Mouse (Mus musculus): ENCODE results near the gene Itgad. TPM values are rescaled to one million over a fixed set of nuclear protein-coding genes. Genes with fewer than 3 reads are reported as not detected.

Gene Itgad
- total and polyA plus RNA-seq, 3 experiments = not detected

DNA sequence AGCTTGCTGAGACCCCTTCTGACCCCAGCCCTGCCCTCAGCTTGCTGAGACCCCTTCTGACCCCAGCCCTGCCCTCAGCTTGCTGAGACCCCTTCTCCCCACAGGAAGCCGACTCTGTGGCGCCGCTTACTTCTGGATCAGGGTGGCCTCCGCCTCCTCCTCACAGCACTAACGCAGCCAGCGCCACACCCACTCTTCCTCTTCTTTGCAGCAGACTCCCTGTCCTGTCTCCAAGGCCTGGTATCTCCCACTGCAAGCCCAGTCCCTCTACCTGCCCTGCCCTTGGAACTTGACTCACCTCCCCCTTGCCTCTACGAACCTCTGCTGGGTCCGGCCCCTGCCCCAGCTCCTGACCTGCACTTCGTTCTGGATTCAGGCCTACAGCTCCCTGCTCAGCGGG is 89.7 kb downstream of the Itgad start (continued):
- no peak for TF ChIP-seq USF2 (IDR thresholded peaks at IDR 0.05; ENCODE audit: borderline replicate concordance in 1 of 2, insufficient read depth in 1 of 2, low read depth in 1 of 2, low read length in 2 of 2)
- no peak for TF ChIP-seq KAT2A (conservative IDR thresholded peaks at IDR 0.05; ENCODE audit: low read depth, low read length)
- no peak for TF ChIP-seq POLR2AphosphoS5 (IDR thresholded peaks at IDR 0.05; ENCODE audit: borderline replicate concordance, low read depth, low read length)

DNA sequence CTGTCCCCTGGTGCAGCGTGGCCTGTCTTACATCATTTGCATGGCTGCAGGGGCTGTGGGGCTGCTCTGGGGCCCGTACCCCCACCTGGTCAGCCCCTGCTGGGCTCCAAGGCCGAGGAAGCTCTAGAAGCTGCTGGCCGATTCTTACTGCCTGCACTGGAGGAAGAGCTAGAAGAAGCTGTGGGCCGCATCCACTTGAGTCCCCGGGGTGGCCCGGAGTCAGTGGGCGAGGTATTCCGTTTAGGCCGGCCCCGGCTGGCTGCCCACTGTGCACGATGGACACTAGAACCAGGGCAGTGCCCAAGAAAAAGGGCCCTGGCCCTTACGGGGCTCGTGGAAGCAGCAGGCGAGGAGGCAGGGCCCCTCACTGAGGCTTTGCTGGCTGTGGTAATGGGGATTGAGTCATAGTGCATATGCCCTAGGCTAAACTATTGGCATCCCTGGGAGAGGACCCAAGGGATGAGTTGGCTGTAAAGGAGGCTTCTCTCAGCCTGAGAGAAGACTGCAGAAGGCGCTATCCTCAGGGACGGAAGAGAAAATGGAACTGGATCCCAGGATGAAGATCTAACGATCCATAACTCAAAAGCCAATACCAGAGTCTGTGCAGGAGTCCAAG is 90.3 kb downstream of the Itgad start:
- Histone ChIP-seq H3K79me2 (ENCODE audit: control insufficient read depth, insufficient read depth, low read length, poor library complexity) (no peaks in the 10 kb centered on the region), H3K4me1 (ENCODE audit: control insufficient read depth in 1 of 2, insufficient read depth in 2 of 2, low read length in 2 of 2) (peaks cover 0 to under 1% of the 10 kb centered on the region in 2 experiments; a peak in 1 of 4 replicates), H3K36me3 (ENCODE audit: control insufficient read depth in 1 of 2, insufficient read depth in 2 of 2, low read length in 2 of 2) (no peaks in the 10 kb centered on the region), H3K4me3 (ENCODE audit: control insufficient read depth in 1 of 2, insufficient read depth in 1 of 2, low read depth in 2 of 2, low read length in 2 of 2) (no peak overlapping the region), H3K9me3 (replicated peaks; ENCODE audit: insufficient read depth, low read length) (no peaks in the 10 kb centered on the region), H3K27ac (ENCODE audit: control insufficient read depth, low read depth, low read length) (no peak overlapping the region), H3K27me3 (ENCODE audit: control insufficient read depth in 1 of 2, insufficient read depth in 2 of 2, low read length in 2 of 2) (no peaks in the 10 kb centered on the region), H3K9ac (ENCODE audit: control insufficient read depth, low read depth, low read length, poor library complexity, severe bottlenecking) (no peak overlapping the region)
- TF ChIP-seq ELF1 (IDR thresholded peaks at IDR 0.05; ENCODE audit: low read depth, low read length) = no peak
- TF ChIP-seq USF1 (IDR thresholded peaks at IDR 0.05; ENCODE audit: low read depth, low read length) = no peak
- no peak for TF ChIP-seq TCF12 (IDR thresholded peaks at IDR 0.05; ENCODE audit: low read depth, low read length)
- TF ChIP-seq HCFC1 (IDR thresholded peaks at IDR 0.05; ENCODE audit: low read depth, low read length) = no peak
- TF ChIP-seq MAX (IDR thresholded peaks at IDR 0.05; ENCODE audit: low read length) = no peak
- no peak for TF ChIP-seq EP300 (IDR thresholded peaks at IDR 0.05; ENCODE audit: low read depth in 1 of 2, low read length in 2 of 2)
- no peak for TF ChIP-seq MYB (IDR thresholded peaks at IDR 0.05; ENCODE audit: low read depth, low read length)
- TF ChIP-seq POLR2AphosphoS2 (IDR thresholded peaks at IDR 0.05; ENCODE audit: low read length) = no peak
- TF ChIP-seq TAL1 (IDR thresholded peaks at IDR 0.05; ENCODE audit: low read length) = no peak
- TF ChIP-seq RCOR1 (IDR thresholded peaks at IDR 0.05; ENCODE audit: low read depth, low read length) = no peak
- TF ChIP-seq E2F4 (IDR thresholded peaks at IDR 0.05; ENCODE audit: borderline replicate concordance, low read depth, low read length) = no peak
- TF ChIP-seq CTCF (IDR thresholded peaks at IDR 0.05 in 2 of 3, conservative IDR thresholded peaks at IDR 0.05 in 1 of 3; ENCODE audit: control insufficient read depth in 1 of 3, insufficient read depth in 1 of 3, low read depth in 2 of 3, low read length in 3 of 3, poor library complexity in 1 of 3, severe bottlenecking in 1 of 3) = no peak
- no peak for TF ChIP-seq SIN3A (IDR thresholded peaks at IDR 0.05; ENCODE audit: low read length)
- no peak for TF ChIP-seq NELFE (IDR thresholded peaks at IDR 0.05; ENCODE audit: low read depth, low read length)
- TF ChIP-seq ZC3H11A (IDR thresholded peaks at IDR 0.05; ENCODE audit: low read depth, low read length) = no peak
- DNase-seq (ENCODE audit: low read depth, low spot score) = no peak

DNA sequence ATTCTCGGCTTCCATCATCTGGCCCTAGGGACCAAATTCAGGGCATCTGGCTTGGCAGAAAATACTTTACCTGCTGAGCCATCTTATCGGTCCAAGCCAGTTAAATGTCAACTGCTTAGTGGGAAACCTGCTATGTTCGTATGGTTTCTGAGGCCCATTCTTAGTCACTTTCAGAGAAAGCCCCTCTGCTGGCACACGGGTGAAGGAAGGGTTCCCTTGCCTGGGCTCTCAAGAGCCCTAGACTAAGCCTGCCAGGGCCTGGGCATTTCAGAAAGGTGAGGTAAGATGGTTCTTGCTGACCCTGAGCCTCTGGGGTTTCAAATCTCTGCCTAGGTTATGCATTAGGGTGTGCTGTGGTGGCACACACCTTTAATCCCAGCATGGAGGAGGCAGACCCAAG is 91.4 kb downstream of the Itgad start:
- H3K4me3 ChIP-seq (ENCODE audit: control insufficient read depth in 1 of 2, insufficient read depth in 1 of 2, low read depth in 2 of 2, low read length in 2 of 2) = no peak overlapping the region
- H3K4me1 ChIP-seq (ENCODE audit: control insufficient read depth in 1 of 2, insufficient read depth in 2 of 2, low read length in 2 of 2) = no peaks in the 10 kb centered on the region
- no peak overlapping the region for H3K27ac ChIP-seq (ENCODE audit: control insufficient read depth, low read depth, low read length)
- no peaks in the 10 kb centered on the region for H3K79me2 ChIP-seq (ENCODE audit: control insufficient read depth, insufficient read depth, low read length, poor library complexity)
- no peaks in the 10 kb centered on the region for H3K9me3 ChIP-seq (replicated peaks; ENCODE audit: insufficient read depth, low read length)
- H3K27me3 ChIP-seq (ENCODE audit: control insufficient read depth in 1 of 2, insufficient read depth in 2 of 2, low read length in 2 of 2) = no peaks in the 10 kb centered on the region
- no peaks in the 10 kb centered on the region for H3K36me3 ChIP-seq (ENCODE audit: control insufficient read depth in 1 of 2, insufficient read depth in 2 of 2, low read length in 2 of 2)
- H3K9ac ChIP-seq (ENCODE audit: control insufficient read depth, low read depth, low read length, poor library complexity, severe bottlenecking) = no peak overlapping the region
- DNase-seq (ENCODE audit: low read depth, low spot score) = no peak
- TF ChIP-seq TAL1 (IDR thresholded peaks at IDR 0.05; ENCODE audit: low read length) = no peak
- TF ChIP-seq MAFK (IDR thresholded peaks at IDR 0.05; ENCODE audit: borderline replicate concordance, low read depth, low read length) = no peak
- no peak for TF ChIP-seq MYB (IDR thresholded peaks at IDR 0.05; ENCODE audit: low read depth, low read length)
- no peak for TF ChIP-seq ZKSCAN1 (IDR thresholded peaks at IDR 0.05; ENCODE audit: low read depth, low read length)
- TF ChIP-seq SIN3A (IDR thresholded peaks at IDR 0.05; ENCODE audit: low read length) = no peak
- no peak for TF ChIP-seq POLR2A (IDR thresholded peaks at IDR 0.05; ENCODE audit: control insufficient read depth in 1 of 2, insufficient read depth in 1 of 2, low read depth in 1 of 2, low read length in 2 of 2, poor library complexity in 1 of 2)
- TF ChIP-seq ETS1 (IDR thresholded peaks at IDR 0.05; ENCODE audit: low read depth, low read length) = no peak
- no peak for TF ChIP-seq NELFE (IDR thresholded peaks at IDR 0.05; ENCODE audit: low read depth, low read length)
- no peak for TF ChIP-seq POLR2AphosphoS2 (IDR thresholded peaks at IDR 0.05; ENCODE audit: low read length)
- no peak for TF ChIP-seq TCF12 (IDR thresholded peaks at IDR 0.05; ENCODE audit: low read depth, low read length)
- TF ChIP-seq ZC3H11A (IDR thresholded peaks at IDR 0.05; ENCODE audit: low read depth, low read length) = no peak
- TF ChIP-seq MAZ (IDR thresholded peaks at IDR 0.05; ENCODE audit: low read depth, low read length) = no peak
- TF ChIP-seq SMC3 (IDR thresholded peaks at IDR 0.05; ENCODE audit: low read depth, low read length) = no peak
- TF ChIP-seq E2F4 (IDR thresholded peaks at IDR 0.05; ENCODE audit: borderline replicate concordance, low read depth, low read length) = no peak
- no peak for TF ChIP-seq CHD1 (IDR thresholded peaks at IDR 0.05; ENCODE audit: low read depth, low read length)
- no peak for TF ChIP-seq NRF1 (IDR thresholded peaks at IDR 0.05; ENCODE audit: insufficient read depth, low read depth, low read length, poor library complexity, severe bottlenecking)
- no peak for TF ChIP-seq MEF2A (IDR thresholded peaks at IDR 0.05; ENCODE audit: extremely low read depth, insufficient replicate concordance, low read depth, low read length, poor library complexity, severe bottlenecking)
- TF ChIP-seq CTCF (IDR thresholded peaks at IDR 0.05 in 2 of 3, conservative IDR thresholded peaks at IDR 0.05 in 1 of 3; ENCODE audit: control insufficient read depth in 1 of 3, insufficient read depth in 1 of 3, low read depth in 2 of 3, low read length in 3 of 3, poor library complexity in 1 of 3, severe bottlenecking in 1 of 3) = no peak

Data from MEL (cell line).